Mouse (Mus musculus) kidney, adult 2 months (tissue): Measurements from ENCODE around the gene Egln3. TPM values are rescaled to one million over a fixed set of nuclear protein-coding genes. Genes with fewer than 3 reads are reported as not detected.

ENCODE experiments used
- DNase-seq: peaks from one replicate; pipeline ENCODE4 v3.0.0; 2021
- H3K27ac ChIP-seq: fragments of 200-500 bp; 2 replicates; pipeline ENCODE4 v1.5.1; 2012; ENCODE audit warnings: low read depth, low read length, control low read depth, inconsistent platforms; ENCODE audit not compliant: insufficient read depth
- H3K27me3 ChIP-seq: fragments of 200-500 bp; replicated peaks from 2 replicates; pipeline ENCODE4 v1.6.1; 2012; ENCODE audit warnings: mild to moderate bottlenecking, moderate library complexity, low read length, inconsistent platforms; ENCODE audit not compliant: control insufficient read depth, insufficient read depth
- H3K36me3 ChIP-seq: fragments of 200-500 bp; 2 replicates; pipeline ENCODE4 v1.6.1; 2012; ENCODE audit warnings: mild to moderate bottlenecking, moderate library complexity, low read length, inconsistent platforms; ENCODE audit not compliant: control insufficient read depth, insufficient read depth
- H3K4me1 ChIP-seq: fragments of 200-500 bp; 2 replicates; pipeline ENCODE4 v1.6.1; 2011; ENCODE audit warnings: low read length; ENCODE audit not compliant: control insufficient read depth, insufficient read depth
- H3K4me3 ChIP-seq: fragments of 200-500 bp; 2 replicates; pipeline ENCODE4 v1.5.1; 2011; ENCODE audit warnings: mild to moderate bottlenecking, low read depth, low read length, control low read depth; ENCODE audit not compliant: insufficient read depth
- CTCF ChIP-seq: fragments of 200-500 bp; conservative IDR thresholded peaks from 2 replicates; pipeline ENCODE4 v1.5.1; 2011; ENCODE audit warnings: low read depth, mild to moderate bottlenecking, control low read depth, low read length, moderate library complexity, mixed read lengths; ENCODE audit not compliant: insufficient read depth, insufficient read length
- POLR2A ChIP-seq: fragments of 200-500 bp; IDR thresholded peaks from one replicate; pipeline ENCODE4 v1.6.1; 2011; ENCODE audit warnings: low read depth, low read length, control low read depth
- WGBS: fragments of 180-500 bp; shearing (Covaris S2); methylation state at CpG from one replicate; pipeline ENCODE4 v1.1.7; 2018; 5-methylcytosine and 5-hydroxymethylcytosine counted together
- polyA plus RNA-seq: library from polyadenylated mRNA; depleted of rRNA; stranded (reverse); fragments of >200 nt; gene quantifications from 2 replicates; pipeline ENCODE4 v1.2.3, GENCODE M21; 2012

The Egln3 gene
- polyA plus RNA-seq, 1 experiment: 7.0 TPM

GRCm38 (mm10) chr12:54214426-54214825 lies 10.8 kb upstream of the Egln3 start:
- H3K4me3 ChIP-seq: no peak overlapping the region
- 41% methylated on average over 6 of the region's 6 CpGs for WGBS
- no peak for DNase-seq
- TF ChIP-seq CTCF (no peak), POLR2A (no peak)
- H3K36me3 ChIP-seq: no peaks in the 10 kb centered on the region
- no peak overlapping the region for H3K27ac ChIP-seq
- H3K4me1 ChIP-seq: 0 out of 2 replicates have a peak, but pooled peaks cover 3% of the 10 kb centered on the region
- H3K27me3 ChIP-seq: no peaks in the 10 kb centered on the region

- Histone ChIP-seq H3K4me3 (no peak overlapping the region), H3K36me3 (no peaks in the 10 kb centered on the region), H3K27ac (no peak overlapping the region), H3K4me1 (0 out of 2 replicates have a peak, but pooled peaks cover 3% of the 10 kb centered on the region), H3K27me3 (no peaks in the 10 kb centered on the region)
- TF ChIP-seq POLR2A (no peak), CTCF (no peak)
- DNase-seq: no peak
- 66% methylated on average over 4 of the region's 4 CpGs for WGBS
Measured at GRCm38 (mm10) chr12:54213871-54214270, 10.2 kb upstream of the Egln3 start.

- TF ChIP-seq POLR2A (no peak), CTCF (no peak)
- Histone ChIP-seq H3K4me3 (no peak overlapping the region), H3K27ac (no peak overlapping the region), H3K4me1 (0 out of 2 replicates have a peak, but pooled peaks cover 3% of the 10 kb centered on the region), H3K36me3 (no peaks in the 10 kb centered on the region), H3K27me3 (no peaks in the 10 kb centered on the region)
- DNase-seq: no peak
- WGBS: 71% methylated on average over 5 of the region's 5 CpGs
Measured at GRCm38 (mm10) chr12:54213230-54213629, 9.6 kb upstream of the Egln3 start.

- H3K27me3 ChIP-seq: no peaks in the 10 kb centered on the region
- H3K4me1 ChIP-seq: 0 out of 2 replicates have a peak, but pooled peaks cover 1% of the 10 kb centered on the region
- H3K36me3 ChIP-seq: no peaks in the 10 kb centered on the region
- TF ChIP-seq POLR2A (no peak), CTCF (no peak)
- H3K4me3 ChIP-seq: no peak overlapping the region
- 33% methylated on average over 6 of the region's 6 CpGs for WGBS
- no peak overlapping the region for H3K27ac ChIP-seq
- DNase-seq: peak; percentile 82
Measured at GRCm38 (mm10) chr12:54209182-54209563, 5.5 kb upstream of the Egln3 start.

GRCm38 (mm10) chr12:54208433-54209181 lies 4.9 kb upstream of the Egln3 start:
- Histone ChIP-seq H3K4me3 (no peak overlapping the region), H3K27me3 (no peaks in the 10 kb centered on the region), H3K4me1 (no peaks in the 10 kb centered on the region), H3K27ac (no peak overlapping the region), H3K36me3 (no peaks in the 10 kb centered on the region)
- DNase-seq: no peak
- WGBS: 51% methylated on average over 8 of the region's 8 CpGs
- TF ChIP-seq CTCF (no peak), POLR2A (no peak)

- Histone ChIP-seq H3K4me1 (no peaks in the 10 kb centered on the region), H3K27me3 (no peaks in the 10 kb centered on the region), H3K36me3 (no peaks in the 10 kb centered on the region), H3K4me3 (no peak overlapping the region), H3K27ac (no peak overlapping the region)
- 84% methylated on average over 4 of the region's 4 CpGs for WGBS
- TF ChIP-seq CTCF: no peak
- no peak for TF ChIP-seq POLR2A
- DNase-seq: no peak
Measured at GRCm38 (mm10) chr12:54205731-54206130, 2.1 kb upstream of the Egln3 start.

- WGBS: 22% methylated on average over 1 of the region's 1 CpGs
- Histone ChIP-seq H3K4me3 (no peak overlapping the region), H3K36me3 (no peaks in the 10 kb centered on the region), H3K27me3 (no peaks in the 10 kb centered on the region), H3K27ac (no peak overlapping the region), H3K4me1 (no peaks in the 10 kb centered on the region)
- TF ChIP-seq CTCF (peak; percentile 52), POLR2A (no peak)
- DNase-seq: peak; percentile 75
Measured at GRCm38 (mm10) chr12:54205195-54205594, 1.5 kb upstream of the Egln3 start.
